Mouse (Mus musculus) neural tube, embryonic 14.5 days (tissue): ENCODE data around the gene Pogk. TPM values are rescaled to one million over a fixed set of nuclear protein-coding genes. Genes with fewer than 3 reads are reported as not detected.
A peak's percentile ranks its signal among the peaks of the same experiment; 100 is the strongest.

Experiments
- ATAC-seq: fragments of 200-750 bp; cut with Nextera tagmentation; 2 replicates; pipeline ENCODE4 v1.8.0; 2017; ENCODE audit warnings: low read depth, mild to moderate bottlenecking, moderate TSS enrichment, moderate library complexity
- H3K27ac ChIP-seq: fragments of 300-500 bp; sonication (generic); 2 replicates; pipeline ENCODE4 v1.5.1; 2014; ENCODE audit warnings: low read depth, mild to moderate bottlenecking, control low read depth, low read length, moderate library complexity, mixed read lengths
- H3K27me3 ChIP-seq: fragments of 300-500 bp; sonication (generic); 2 replicates; pipeline ENCODE4 v1.6.1; 2014; ENCODE audit warnings: low read length; ENCODE audit not compliant: control insufficient read depth, insufficient read depth
- H3K36me3 ChIP-seq: fragments of 300-500 bp; sonication (generic); 2 replicates; pipeline ENCODE4 v1.6.1; 2014; ENCODE audit warnings: low read length, mixed read lengths; ENCODE audit not compliant: control insufficient read depth, insufficient read depth
- H3K4me1 ChIP-seq: fragments of 300-500 bp; sonication (generic); 2 replicates; pipeline ENCODE4 v1.6.1; 2014; ENCODE audit warnings: low read length; ENCODE audit not compliant: control insufficient read depth, insufficient read depth
- H3K4me2 ChIP-seq: fragments of 300-500 bp; sonication (generic); 2 replicates; pipeline ENCODE4 v1.6.1; 2014; ENCODE audit warnings: mild to moderate bottlenecking, low read depth, low read length, control low read depth
- H3K4me3 ChIP-seq: fragments of 300-500 bp; sonication (generic); 2 replicates; pipeline ENCODE4 v1.5.1; 2014; ENCODE audit warnings: low read depth, low read length, control low read depth, mixed read lengths
- H3K9ac ChIP-seq: fragments of 300-500 bp; sonication (generic); replicated peaks from 2 replicates; pipeline ENCODE4 v1.6.1; 2014; ENCODE audit warnings: low read depth, mild to moderate bottlenecking, control low read depth, low read length, mixed read lengths
- H3K9me3 ChIP-seq: fragments of 300-500 bp; sonication (generic); 2 replicates; pipeline ENCODE4 v1.6.1; 2016; ENCODE audit warnings: low read length; ENCODE audit not compliant: control insufficient read depth
- WGBS: fragments of 180-500 bp; shearing (Covaris S2); extraction: QIAGEN DNeasy Blood & Tissue Kit; methylation state at CpG from one replicate; pipeline ENCODE4 v1.1.7; 2014; 5-methylcytosine and 5-hydroxymethylcytosine counted together
- polyA plus RNA-seq: library from polyadenylated mRNA; unstranded; fragments of >200 nt; fragmentation: Nextera tagmentation; extraction: Ambion mirVana; gene quantifications from 2 replicates; pipeline ENCODE4 v1.2.1, GENCODE M21; 2014

Gene Pogk
- polyA plus RNA-seq, result 40.2 and 49.1 TPM in 2 replicates

GRCm38 (mm10) chr1:166409701-166410220 is at the start of gene Pogk:
Gene Pogk (minus strand): TSS chr1:166409863.
- peak within 1 kb of the TSS; percentile 78 for H3K27ac ChIP-seq
- peak within 1 kb of the TSS; percentile 73 for H3K4me3 ChIP-seq
- H3K4me2 ChIP-seq, result peak within 1 kb of the TSS; percentile 85
- H3K9ac ChIP-seq, result peak within 1 kb of the TSS; percentile 96
- H3K36me3 ChIP-seq, result peaks cover 21% of the 10 kb centered on the region
- WGBS, result 6% methylated on average over 40 of the region's 49 CpGs
- peak; percentile 96 for ATAC-seq
- peaks cover 10% of the 10 kb centered on the region for H3K4me1 ChIP-seq
- H3K9me3 ChIP-seq, result no peaks in the 10 kb centered on the region
- H3K27me3 ChIP-seq, result no peaks in the 10 kb centered on the region

- H3K4me2 ChIP-seq, result no peak overlapping the region
- ATAC-seq, result no peak
- no peak overlapping the region for H3K4me3 ChIP-seq
- no peak overlapping the region for H3K27ac ChIP-seq
- no peaks in the 10 kb centered on the region for H3K4me1 ChIP-seq
- H3K9me3 ChIP-seq, result no peaks in the 10 kb centered on the region
- H3K36me3 ChIP-seq, result no peaks in the 10 kb centered on the region
- H3K9ac ChIP-seq, result no peak overlapping the region
- 91% methylated on average over 3 of the region's 3 CpGs for WGBS
- no peaks in the 10 kb centered on the region for H3K27me3 ChIP-seq
These were observed 32.3 kb upstream of the Pogk start for GRCm38 (mm10) chr1:166441992-166442391.

GRCm38 (mm10) chr1:166439426-166439825 is 29.8 kb upstream of the Pogk start:
- Histone ChIP-seq H3K27ac (no peak overlapping the region), H3K27me3 (no peaks in the 10 kb centered on the region), H3K36me3 (no peaks in the 10 kb centered on the region), H3K9ac (no peak overlapping the region), H3K4me2 (no peak overlapping the region), H3K9me3 (no peaks in the 10 kb centered on the region), H3K4me3 (no peak overlapping the region), H3K4me1 (no peaks in the 10 kb centered on the region)
- no peak for ATAC-seq
- 77% methylated on average over 6 of the region's 6 CpGs for WGBS

- H3K27me3 ChIP-seq, result no peaks in the 10 kb centered on the region
- H3K4me1 ChIP-seq, result no peaks in the 10 kb centered on the region
- no peaks in the 10 kb centered on the region for H3K9me3 ChIP-seq
- no peak overlapping the region for H3K4me2 ChIP-seq
- no peaks in the 10 kb centered on the region for H3K36me3 ChIP-seq
- no peak overlapping the region for H3K9ac ChIP-seq
- no peak overlapping the region for H3K4me3 ChIP-seq
- no peak overlapping the region for H3K27ac ChIP-seq
- ATAC-seq, result no peak
- 63% methylated on average over 10 of the region's 10 CpGs for WGBS
These were observed 20.3 kb upstream of the Pogk start for GRCm38 (mm10) chr1:166429809-166430431.

GRCm38 (mm10) chr1:166429053-166429452 is 19.4 kb upstream of the Pogk start:
- peak; percentile 68; the same call in 1 of the 2 replicates for ATAC-seq
- Histone ChIP-seq H3K9me3 (no peaks in the 10 kb centered on the region), H3K4me2 (no peak overlapping the region), H3K4me3 (no peak overlapping the region), H3K27ac (no peak overlapping the region), H3K36me3 (no peaks in the 10 kb centered on the region), H3K4me1 (no peaks in the 10 kb centered on the region), H3K9ac (no peak overlapping the region), H3K27me3 (no peaks in the 10 kb centered on the region)
- 71% methylated on average over 3 of the region's 3 CpGs for WGBS

GRCm38 (mm10) chr1:166412266-166412665 is 2.6 kb upstream of the Pogk start:
- WGBS, result 95% methylated on average over 3 of the region's 3 CpGs
- ATAC-seq, result no peak
- no peaks in the 10 kb centered on the region for H3K9me3 ChIP-seq
- H3K27me3 ChIP-seq, result no peaks in the 10 kb centered on the region
- no peak overlapping the region for H3K4me3 ChIP-seq
- H3K4me1 ChIP-seq, result peaks cover 10% of the 10 kb centered on the region
- H3K36me3 ChIP-seq, result peaks cover 6% of the 10 kb centered on the region
- H3K27ac ChIP-seq, result no peak overlapping the region
- no peak overlapping the region for H3K4me2 ChIP-seq
- no peak overlapping the region for H3K9ac ChIP-seq

- Histone ChIP-seq H3K4me1 (peaks cover 10% of the 10 kb centered on the region), H3K9me3 (no peaks in the 10 kb centered on the region), H3K27ac (no peak overlapping the region), H3K36me3 (peaks cover 11% of the 10 kb centered on the region), H3K9ac (no peak overlapping the region), H3K4me3 (no peak overlapping the region), H3K27me3 (no peaks in the 10 kb centered on the region), H3K4me2 (no peak overlapping the region)
- no peak for ATAC-seq
- 96% methylated on average over 1 of the region's 1 CpGs for WGBS
These were observed 1.9 kb upstream of the Pogk start for GRCm38 (mm10) chr1:166411541-166411940.

- Histone ChIP-seq H3K27me3 (no peaks in the 10 kb centered on the region), H3K4me3 (peak overlapping the region; percentile 73), H3K36me3 (peaks cover 21% of the 10 kb centered on the region), H3K9me3 (no peaks in the 10 kb centered on the region), H3K4me1 (peaks cover 10% of the 10 kb centered on the region), H3K27ac (peak overlapping the region; percentile 78), H3K9ac (peak overlapping the region; percentile 96), H3K4me2 (peak overlapping the region; percentile 85)
- ATAC-seq, result peak; percentile 57; the same call in 1 of the 2 replicates
- under 1% methylated on average over 34 of the region's 45 CpGs for WGBS
These were observed 424 bp downstream of the Pogk start for GRCm38 (mm10) chr1:166409177-166409700.

- Histone ChIP-seq H3K9me3 (no peaks in the 10 kb centered on the region), H3K27ac (no peak overlapping the region), H3K36me3 (peaks cover 46% of the 10 kb centered on the region), H3K4me2 (no peak overlapping the region), H3K4me3 (no peak overlapping the region), H3K9ac (no peak overlapping the region), H3K27me3 (no peaks in the 10 kb centered on the region), H3K4me1 (peaks cover 9% of the 10 kb centered on the region)
- 93% methylated on average over 3 of the region's 3 CpGs for WGBS
- no peak for ATAC-seq
These were observed 5.8 kb downstream of the Pogk start for GRCm38 (mm10) chr1:166403846-166404245.
